Mouse (Mus musculus) E14TG2a.4 (cell line): Measurements from ENCODE around the gene Prdm4.

Experiments
- CTCF ChIP-seq: conservative IDR thresholded peaks from 2 replicates; pipeline ENCODE4 v1.5.1; 2014; ENCODE audit warnings: low read length
- NANOG ChIP-seq: IDR thresholded peaks from 2 replicates; pipeline ENCODE4 v1.6.1; 2014; ENCODE audit warnings: borderline replicate concordance, low read length, mixed read lengths
- POU5F1 ChIP-seq: IDR thresholded peaks from 2 replicates; pipeline ENCODE4 v1.6.1; 2014; ENCODE audit warnings: low read length, borderline replicate concordance

DNA sequence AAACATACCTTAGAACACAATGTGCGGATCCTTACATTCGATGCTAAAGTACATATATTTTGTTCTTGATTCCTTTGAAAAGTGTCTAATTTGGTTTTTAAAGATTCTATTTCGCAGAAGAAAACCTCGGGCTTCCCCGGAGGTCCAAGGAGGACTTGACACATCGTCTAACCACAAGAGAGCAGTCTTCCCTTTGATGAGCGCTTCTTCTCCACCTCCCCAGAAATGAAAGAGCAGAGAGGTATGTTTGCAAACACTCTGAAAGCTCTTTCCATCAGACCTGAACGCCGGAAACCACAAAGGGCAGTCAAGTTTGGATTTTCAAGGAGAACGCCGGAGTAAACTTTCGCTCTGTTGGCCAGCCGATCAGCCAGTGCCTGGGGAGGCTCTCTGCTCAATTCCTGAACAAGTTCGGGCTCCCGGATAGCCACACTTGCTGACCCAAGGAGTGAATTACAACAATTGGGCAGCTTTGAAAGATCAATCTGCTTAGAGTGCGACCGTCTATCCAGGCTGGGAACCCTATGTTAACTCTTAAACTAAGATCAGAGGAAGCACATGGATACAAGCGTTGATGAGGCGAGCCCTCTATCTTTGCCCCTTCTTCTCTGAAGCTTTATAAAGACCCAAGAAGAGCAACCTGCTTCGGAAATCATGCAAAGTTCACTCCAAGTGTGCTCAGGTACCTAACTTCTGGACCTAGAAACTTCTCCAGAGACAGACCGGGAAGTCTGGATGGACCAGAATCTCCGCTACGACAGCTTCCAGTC is 10.9 kb upstream of the Prdm4 start, which contains the start of gene Ascl4:
- TF ChIP-seq CTCF (no peak), NANOG (no peak), POU5F1 (no peak)
